Mouse (Mus musculus): ENCODE results near the gene Sh3glb1.

- TF ChIP-seq CTCF (conservative IDR thresholded peaks at IDR 0.05 in 1 of 2, IDR thresholded peaks at IDR 0.05 in 1 of 2; ENCODE audit: low read depth in 2 of 2, low read length in 2 of 2) (no peak), ETS1 (conservative IDR thresholded peaks at IDR 0.05; ENCODE audit: low read depth, low read length) (no peak), POLR2AphosphoS2 (IDR thresholded peaks at IDR 0.05; ENCODE audit: low read depth, low read length) (no peak), USF1 (IDR thresholded peaks at IDR 0.05; ENCODE audit: low read depth, low read length) (no peak), ZKSCAN1 (IDR thresholded peaks at IDR 0.05; ENCODE audit: borderline replicate concordance, low read depth, low read length) (no peak), ZNF384 (IDR thresholded peaks at IDR 0.05; ENCODE audit: low read depth, low read length) (no peak), POLR2A (IDR thresholded peaks at IDR 0.05; ENCODE audit: low read depth, low read length) (no peak), MAX (IDR thresholded peaks at IDR 0.05; ENCODE audit: low read length) (no peak), SIN3A (IDR thresholded peaks at IDR 0.05; ENCODE audit: low read length) (no peak), PAX5 (IDR thresholded peaks at IDR 0.05; ENCODE audit: low read length) (no peak), UBTF (IDR thresholded peaks at IDR 0.05; ENCODE audit: low read depth, low read length) (no peak), MAFK (IDR thresholded peaks at IDR 0.05; ENCODE audit: insufficient replicate concordance, low read length) (no peak)
Observed at GRCm38 (mm10) chr3:144679137-144679536, 41.0 kb downstream of the Sh3glb1 start.

Data from CH12.LX (cell line).